Mouse (Mus musculus) cerebellum, adult 2 months (tissue): ENCODE results near the gene Shc3. TPM values are rescaled to one million over a fixed set of nuclear protein-coding genes. Genes with fewer than 3 reads are reported as not detected.

Experiments used
- DNase-seq, 2 experiments: peaks; one replicate each; pipeline ENCODE4 v3.0.0; 2021
- H3K27ac ChIP-seq: fragments of 200-500 bp; 2 replicates; pipeline ENCODE4 v1.5.1; 2012; ENCODE audit warnings: low read length, control low read depth, inconsistent platforms; ENCODE audit not compliant: insufficient read depth
- H3K27me3 ChIP-seq: fragments of 200-500 bp; 2 replicates; pipeline ENCODE4 v1.6.1; 2012; ENCODE audit warnings: inconsistent platforms, mild to moderate bottlenecking, low read length, moderate library complexity; ENCODE audit not compliant: control insufficient read depth, insufficient read depth
- H3K4me1 ChIP-seq: fragments of 200-500 bp; 2 replicates; pipeline ENCODE4 v1.6.1; 2011; ENCODE audit warnings: low read length; ENCODE audit not compliant: control insufficient read depth, insufficient read depth
- H3K4me3 ChIP-seq: fragments of 200-500 bp; replicated peaks from 2 replicates; pipeline ENCODE3; 2011; ENCODE audit warnings: mild to moderate bottlenecking, low read depth, low read length, control low read depth; ENCODE audit not compliant: insufficient read depth
- CTCF ChIP-seq: fragments of 200-500 bp; IDR thresholded peaks from 2 replicates; pipeline ENCODE4 v1.5.1; 2011; ENCODE audit warnings: low read depth, mild to moderate bottlenecking, control low read depth, low read length, moderate library complexity, borderline replicate concordance; ENCODE audit not compliant: insufficient read depth
- POLR2A ChIP-seq: fragments of 200-500 bp; IDR thresholded peaks from 2 replicates; pipeline ENCODE4 v1.6.1; 2011; ENCODE audit warnings: low read length, control low read depth, borderline replicate concordance; ENCODE audit not compliant: insufficient read depth
- WGBS: fragments of 180-500 bp; shearing (Covaris S2); methylation state at CpG from one replicate; pipeline ENCODE4 v1.1.7; 2018; 5-methylcytosine and 5-hydroxymethylcytosine counted together
- polyA plus RNA-seq: library from polyadenylated mRNA; depleted of rRNA; stranded (reverse); fragments of >200 nt; gene quantifications from 2 replicates; pipeline ENCODE4 v1.2.3, GENCODE M21; 2012

Gene Shc3
- polyA plus RNA-seq, 1 experiment: 22.7 TPM

DNA sequence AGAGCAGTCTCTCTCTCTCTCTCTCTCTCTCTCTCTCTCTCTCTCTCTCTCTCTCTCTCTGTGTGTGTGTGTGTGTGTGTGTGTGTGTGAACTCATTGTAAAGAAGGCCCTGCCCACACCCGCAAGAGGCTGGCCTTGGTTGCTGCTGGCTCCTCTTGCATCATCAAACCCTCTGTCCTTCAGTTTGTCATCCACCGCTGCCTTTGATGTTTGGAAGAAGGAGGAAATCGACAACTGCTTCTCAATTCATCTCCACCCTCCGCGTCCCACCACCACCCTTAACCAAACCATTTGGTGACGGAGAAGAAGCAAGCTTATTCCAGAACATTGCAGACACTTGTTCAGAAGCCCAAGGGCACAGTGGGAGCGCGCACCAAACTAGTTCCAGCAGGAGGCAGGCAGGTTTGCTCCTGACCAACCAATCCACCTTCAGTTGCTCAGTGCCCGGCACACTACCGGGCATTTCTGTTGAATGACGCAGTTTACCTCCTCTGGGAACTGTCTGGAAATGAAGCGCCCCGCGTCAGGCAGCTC, 169.0 kb downstream of the Shc3 start:
- no peak overlapping the region for H3K27ac ChIP-seq
- WGBS: 29% methylated on average over 14 of the region's 14 CpGs

DNA sequence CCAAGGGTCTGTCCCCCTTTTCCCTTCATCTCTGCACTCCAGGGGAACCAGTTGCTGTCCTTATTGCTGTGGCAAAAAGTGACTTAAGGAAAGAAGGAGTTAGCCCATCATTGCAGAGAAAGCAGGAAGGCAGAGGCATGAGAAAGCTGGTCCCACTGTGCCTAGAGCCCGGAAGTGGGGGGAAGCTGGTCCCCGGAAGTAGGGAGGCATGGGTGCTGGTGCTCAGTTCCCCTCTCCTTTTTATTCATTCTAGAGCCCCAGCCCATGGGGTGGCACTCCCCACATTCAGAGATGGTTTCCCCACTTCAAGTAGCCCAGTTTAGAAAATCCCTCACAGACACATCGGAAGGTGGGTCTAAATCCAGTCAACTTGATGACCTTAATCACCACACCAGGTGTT, 169.7 kb downstream of the Shc3 start:
- no peak for DNase-seq
- no peak for TF ChIP-seq CTCF
- no peak for TF ChIP-seq POLR2A
- Histone ChIP-seq H3K27ac (no peak overlapping the region), H3K27me3 (no peaks in the 10 kb centered on the region), H3K4me1 (no peaks in the 10 kb centered on the region), H3K4me3 (no peak overlapping the region)
- 98% methylated on average over 3 of the region's 3 CpGs for WGBS

More for the DNA sequence above, 169.0 kb downstream of the Shc3 start:
- TF ChIP-seq POLR2A (no peak), CTCF (no peak)
- H3K4me3 ChIP-seq: peak overlapping the region; percentile 34
- peak in 1 of 2 experiments; percentile 6 for DNase-seq
- no peaks in the 10 kb centered on the region for H3K4me1 ChIP-seq
- no peaks in the 10 kb centered on the region for H3K27me3 ChIP-seq

GRCm38 (mm10) chr13:51397861-51398260, 171.4 kb downstream of the Shc3 start:
- Histone ChIP-seq H3K4me3 (no peak overlapping the region), H3K27me3 (no peaks in the 10 kb centered on the region), H3K4me1 (no peaks in the 10 kb centered on the region), H3K27ac (no peak overlapping the region)
- no peak for DNase-seq
- WGBS: 81% methylated on average over 6 of the region's 6 CpGs
- no peak for TF ChIP-seq POLR2A
- no peak for TF ChIP-seq CTCF

DNA sequence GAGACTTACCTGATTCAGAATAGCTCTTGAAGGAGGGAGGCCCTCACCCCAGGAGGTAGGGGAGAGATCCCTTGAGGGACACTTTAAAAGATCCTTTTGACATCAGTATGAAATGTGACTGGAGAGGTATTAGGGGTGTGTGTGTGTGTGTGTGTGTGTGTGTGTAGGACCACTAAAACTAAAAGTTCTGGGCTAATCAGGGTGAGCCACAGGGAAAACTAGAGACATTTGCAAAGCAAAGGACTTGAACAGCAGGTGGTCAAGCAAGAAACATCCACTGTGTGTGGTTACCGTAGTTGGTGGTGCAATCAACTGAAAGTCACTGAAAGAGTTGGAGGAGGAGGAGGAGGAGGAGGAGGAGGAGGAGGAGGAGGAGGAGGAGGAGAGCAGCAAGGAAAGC, 177.0 kb downstream of the Shc3 start:
- Histone ChIP-seq H3K27ac (no peak overlapping the region), H3K4me3 (no peak overlapping the region), H3K27me3 (no peaks in the 10 kb centered on the region), H3K4me1 (no peaks in the 10 kb centered on the region)
- TF ChIP-seq CTCF (no peak), POLR2A (no peak)
- DNase-seq: no peak
- WGBS: 56% methylated on average over 1 of the region's 1 CpGs

GRCm38 (mm10) chr13:51391359-51391916, 177.8 kb downstream of the Shc3 start:
- H3K4me1 ChIP-seq: no peaks in the 10 kb centered on the region
- no peak for DNase-seq
- no peak overlapping the region for H3K4me3 ChIP-seq
- WGBS: 87% methylated on average over 6 of the region's 6 CpGs
- H3K27me3 ChIP-seq: no peaks in the 10 kb centered on the region
- no peak for TF ChIP-seq POLR2A
- TF ChIP-seq CTCF: no peak
- H3K27ac ChIP-seq: no peak overlapping the region

DNA sequence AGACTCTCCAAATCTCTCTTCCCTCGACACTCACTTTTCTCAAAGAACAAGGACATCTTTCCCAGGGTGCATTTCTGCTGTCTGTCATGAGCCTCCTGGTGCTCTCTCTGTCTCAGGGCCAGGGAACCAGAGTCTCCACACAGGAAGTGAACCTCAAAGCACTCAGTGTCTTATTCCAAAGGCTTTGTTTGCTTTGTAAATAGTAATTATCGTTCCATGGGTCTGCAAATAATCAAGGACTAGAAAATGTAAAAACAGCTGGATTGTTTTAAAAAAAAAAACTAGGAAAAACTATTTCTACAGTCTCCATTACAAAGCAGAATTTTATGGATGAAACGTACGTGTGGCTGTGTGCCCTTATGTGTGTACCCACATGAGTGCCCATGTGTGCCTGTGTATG, 178.8 kb downstream of the Shc3 start:
- WGBS: 71% methylated on average over 4 of the region's 4 CpGs
- H3K27ac ChIP-seq: no peak overlapping the region
- no peaks in the 10 kb centered on the region for H3K4me1 ChIP-seq
- H3K4me3 ChIP-seq: no peak overlapping the region
- no peak for TF ChIP-seq CTCF
- TF ChIP-seq POLR2A: no peak
- DNase-seq: no peak
- H3K27me3 ChIP-seq: no peaks in the 10 kb centered on the region

DNA sequence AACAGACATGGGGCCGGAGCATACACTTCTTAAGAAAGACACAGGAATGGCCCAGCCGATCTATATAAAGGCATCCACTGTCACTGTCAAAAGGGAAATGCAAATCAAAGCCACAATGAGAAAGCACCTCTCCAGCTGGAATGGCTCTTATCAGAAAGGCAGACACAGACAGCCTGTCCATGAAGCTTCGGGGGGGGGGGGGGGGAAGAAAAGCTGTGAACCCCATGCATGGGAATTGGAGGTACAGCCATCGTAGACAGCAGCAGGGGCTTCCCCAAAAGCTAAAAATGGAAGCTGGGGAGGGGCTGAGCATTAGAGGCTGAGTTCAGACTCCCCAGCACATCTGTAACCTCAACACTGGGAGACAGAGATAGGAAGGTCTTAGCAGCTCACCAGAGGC, 181.3 kb downstream of the Shc3 start:
- 72% methylated on average over 4 of the region's 4 CpGs for WGBS
- no peak for DNase-seq
- Histone ChIP-seq H3K4me1 (no peaks in the 10 kb centered on the region), H3K27me3 (no peaks in the 10 kb centered on the region), H3K4me3 (no peak overlapping the region), H3K27ac (no peak overlapping the region)
- TF ChIP-seq CTCF (no peak), POLR2A (no peak)

GRCm38 (mm10) chr13:51384899-51385298, 184.3 kb downstream of the Shc3 start:
- H3K4me3 ChIP-seq: no peak overlapping the region
- WGBS: 88% methylated on average over 2 of the region's 2 CpGs
- DNase-seq: no peak
- H3K27me3 ChIP-seq: no peaks in the 10 kb centered on the region
- TF ChIP-seq POLR2A (no peak), CTCF (no peak)
- H3K27ac ChIP-seq: no peak overlapping the region
- no peaks in the 10 kb centered on the region for H3K4me1 ChIP-seq
